Mouse (Mus musculus) heart, adult 2 months (tissue): ENCODE measurements around the gene Oxct2a.

Source experiments
- CTCF ChIP-seq: fragments of 200-600 bp; IDR thresholded peaks from 2 replicates; pipeline ENCODE4 v1.8.1; 2022; ENCODE audit warnings: antibody characterized with exemption, mild to moderate bottlenecking, moderate library complexity
- EP300 ChIP-seq: fragments of 200-500 bp; IDR thresholded peaks from 2 replicates; pipeline ENCODE4 v1.6.1; 2011; ENCODE audit warnings: low read depth, low read length, control low read depth; ENCODE audit not compliant: insufficient read depth
- POLR2A ChIP-seq: fragments of 200-500 bp; IDR thresholded peaks from 2 replicates; pipeline ENCODE4 v1.6.1; 2011; ENCODE audit warnings: mild to moderate bottlenecking, low read depth, low read length, control low read depth; ENCODE audit not compliant: insufficient read depth

- TF ChIP-seq CTCF (no peak), EP300 (no peak), POLR2A (no peak)
Observed at GRCm38 (mm10) chr4:123328946-123329345, 5.5 kb upstream of the Oxct2a start.
